Mouse (Mus musculus): ENCODE measurements around the gene St6galnac4.
A peak's percentile ranks its signal among the peaks of the same experiment; 100 is the strongest.

Gene St6galnac4

GRCm38 (mm10) chr2:32570698-32571494 lies 16.0 kb upstream of the St6galnac4 start, which contains the start of gene Dpm2:
Dpm2 (plus strand) TSS chr2:32570858.
- DNase-seq (ENCODE audit: low spot score): peak; percentile 93

- peak; percentile 77 for DNase-seq (ENCODE audit: low spot score)
Observed at GRCm38 (mm10) chr2:32572196-32572595, 14.7 kb upstream of the St6galnac4 start.

- DNase-seq (ENCODE audit: low spot score): no peak
Observed at GRCm38 (mm10) chr2:32574497-32574896, 12.4 kb upstream of the St6galnac4 start, which contains the start of gene Pip5kl1. Pip5kl1 (plus strand) TSS chr2:32574797.

GRCm38 (mm10) chr2:32574901-32575585 lies 11.9 kb upstream of the St6galnac4 start:
- DNase-seq (ENCODE audit: low spot score): peak; percentile 86

GRCm38 (mm10) chr2:32575586-32576160 lies 11.2 kb upstream of the St6galnac4 start, which contains the start of gene 9430097D07Rik:
9430097D07Rik (minus strand) TSS chr2:32575684.
- peak; percentile 79 for DNase-seq (ENCODE audit: low spot score)

GRCm38 (mm10) chr2:32576532-32576931 lies 10.4 kb upstream of the St6galnac4 start:
- no peak for DNase-seq (ENCODE audit: low spot score)

- no peak for DNase-seq (ENCODE audit: low spot score)
Observed at GRCm38 (mm10) chr2:32578146-32579046, 8.5 kb upstream of the St6galnac4 start.

GRCm38 (mm10) chr2:32581450-32582095 lies 5.3 kb upstream of the St6galnac4 start:
- DNase-seq (ENCODE audit: low spot score): no peak

GRCm38 (mm10) chr2:32582830-32583799 lies 3.8 kb upstream of the St6galnac4 start:
- DNase-seq (ENCODE audit: low spot score): peak; percentile 90

GRCm38 (mm10) chr2:32585149-32585714 lies 1.7 kb upstream of the St6galnac4 start:
- no peak for DNase-seq (ENCODE audit: low spot score)

GRCm38 (mm10) chr2:32587731-32588321 lies 931 bp downstream of the St6galnac4 start:
- DNase-seq (ENCODE audit: low spot score): peak; percentile 58

- peak; percentile 88 for DNase-seq (ENCODE audit: low spot score)
Observed at GRCm38 (mm10) chr2:32589213-32589795, 2.4 kb downstream of the St6galnac4 start.

- no peak for DNase-seq (ENCODE audit: low spot score)
Observed at GRCm38 (mm10) chr2:32590224-32590623, 3.3 kb downstream of the St6galnac4 start.

- DNase-seq (ENCODE audit: low spot score): no peak
Observed at GRCm38 (mm10) chr2:32591249-32591648, 4.4 kb downstream of the St6galnac4 start.

GRCm38 (mm10) chr2:32596725-32597124 lies 9.8 kb downstream of the St6galnac4 start:
- no peak for DNase-seq (ENCODE audit: low spot score)

- no peak for DNase-seq (ENCODE audit: low spot score)
Observed at GRCm38 (mm10) chr2:32597248-32597647, 10.4 kb downstream of the St6galnac4 start.

- no peak for DNase-seq (ENCODE audit: low spot score)
Observed at GRCm38 (mm10) chr2:32597699-32598098, 10.8 kb downstream of the St6galnac4 start.

- DNase-seq (ENCODE audit: low spot score): no peak
Observed at GRCm38 (mm10) chr2:32598506-32598905, 11.6 kb downstream of the St6galnac4 start.

- no peak for DNase-seq (ENCODE audit: low spot score)
Observed at GRCm38 (mm10) chr2:32599409-32599808, 12.5 kb downstream of the St6galnac4 start, which contains the start of gene St6galnac6. St6galnac6 (plus strand) TSS chr2:32599709.
